Mouse (Mus musculus): ENCODE results near the gene Abcc2.

The Abcc2 gene

GRCm38 (mm10) chr19:43781980-43782379, at the start of gene Abcc2:
TSS of gene Abcc2 (plus strand) at chr19:43782192.
- in situ Hi-C loops (cut with MboI, MseI), result no loop called here

GRCm38 (mm10) chr19:43738409-43738808, 43.6 kb upstream of the Abcc2 start:
- in situ Hi-C loops (cut with MboI, MseI), result no loop called here

- in situ Hi-C loops (cut with MboI, MseI), result no loop called here
Measured at GRCm38 (mm10) chr19:43743401-43743800, 38.6 kb upstream of the Abcc2 start.

- in situ Hi-C loops (cut with MboI, MseI), result no loop called here
Measured at GRCm38 (mm10) chr19:43745740-43746139, 36.3 kb upstream of the Abcc2 start.

GRCm38 (mm10) chr19:43747877-43748276, 34.1 kb upstream of the Abcc2 start:
- in situ Hi-C loops (cut with MboI, MseI), result no loop called here

GRCm38 (mm10) chr19:43750008-43750407, 32.0 kb upstream of the Abcc2 start:
- in situ Hi-C loops (cut with MboI, MseI), result loop anchor here (5.0 kb wide), 1 partner anchor 973 kb away; the partner anchor contains the start of gene Hps1

GRCm38 (mm10) chr19:43752489-43753225, 29.3 kb upstream of the Abcc2 start, which contains the start of the genes Cutc and Cox15:
TSS of gene Cutc (plus strand) at chr19:43752996.
TSS of gene Cox15 (minus strand) at chr19:43753000.
- in situ Hi-C loops (cut with MboI, MseI), result loop anchor here (5.0 kb wide), 1 partner anchor 975 kb away; the partner anchor contains the start of gene Hps1

- in situ Hi-C loops (cut with MboI, MseI), result loop anchor here (5.0 kb wide), 1 partner anchor 976 kb away; the partner anchor contains the start of gene Hps1
Measured at GRCm38 (mm10) chr19:43753226-43753835, 28.7 kb upstream of the Abcc2 start.

- in situ Hi-C loops (cut with MboI, MseI), result loop anchor here (5.0 kb wide), 1 partner anchor 977 kb away; the partner anchor contains the start of gene Hps1
Measured at GRCm38 (mm10) chr19:43754237-43754636, 27.8 kb upstream of the Abcc2 start.

- in situ Hi-C loops (cut with MboI, MseI), result loop anchor here (5.0 kb wide), 2 partner anchors 78 to 978 kb away; partner anchors contain the start of gene Hps1
Measured at GRCm38 (mm10) chr19:43754872-43755271, 27.1 kb upstream of the Abcc2 start.

- in situ Hi-C loops (cut with MboI, MseI), result no loop called here
Measured at GRCm38 (mm10) chr19:43760504-43760903, 21.5 kb upstream of the Abcc2 start.

- in situ Hi-C loops (cut with MboI, MseI), result no loop called here
Measured at GRCm38 (mm10) chr19:43761543-43762256, 20.3 kb upstream of the Abcc2 start.

GRCm38 (mm10) chr19:43762410-43762809, 19.6 kb upstream of the Abcc2 start:
- in situ Hi-C loops (cut with MboI, MseI), result no loop called here

- in situ Hi-C loops (cut with MboI, MseI), result no loop called here
Measured at GRCm38 (mm10) chr19:43766451-43766850, 15.5 kb upstream of the Abcc2 start.

- in situ Hi-C loops (cut with MboI, MseI), result no loop called here
Measured at GRCm38 (mm10) chr19:43767549-43768322, 14.3 kb upstream of the Abcc2 start.

GRCm38 (mm10) chr19:43769366-43769960, 12.5 kb upstream of the Abcc2 start:
- in situ Hi-C loops (cut with MboI, MseI), result no loop called here

- in situ Hi-C loops (cut with MboI, MseI), result no loop called here
Measured at GRCm38 (mm10) chr19:43770584-43770983, 11.4 kb upstream of the Abcc2 start.

- in situ Hi-C loops (cut with MboI, MseI), result no loop called here
Measured at GRCm38 (mm10) chr19:43771499-43771969, 10.5 kb upstream of the Abcc2 start.

- in situ Hi-C loops (cut with MboI, MseI), result no loop called here
Measured at GRCm38 (mm10) chr19:43772311-43772710, 9.7 kb upstream of the Abcc2 start.

GRCm38 (mm10) chr19:43775433-43775832, 6.6 kb upstream of the Abcc2 start:
- in situ Hi-C loops (cut with MboI, MseI), result no loop called here

- in situ Hi-C loops (cut with MboI, MseI), result no loop called here
Measured at GRCm38 (mm10) chr19:43776561-43776960, 5.4 kb upstream of the Abcc2 start.
